Mouse (Mus musculus): ENCODE results near the gene Phox2b.

GRCm38 (mm10) chr5:67083117-67083516 is 16.0 kb downstream of the Phox2b start:
- TF ChIP-seq CTCF (conservative IDR thresholded peaks at IDR 0.05 in 1 of 2, IDR thresholded peaks at IDR 0.05 in 1 of 2; ENCODE audit: low read depth in 2 of 2, low read length in 2 of 2) (no peak), CHD2 (IDR thresholded peaks at IDR 0.05; ENCODE audit: low read length) (no peak), POLR2A (IDR thresholded peaks at IDR 0.05; ENCODE audit: low read depth, low read length) (no peak)

All from CH12.LX (cell line).